7 mouse cellular contexts compared by ENCODE assay signal in the genomic region with DNA sequence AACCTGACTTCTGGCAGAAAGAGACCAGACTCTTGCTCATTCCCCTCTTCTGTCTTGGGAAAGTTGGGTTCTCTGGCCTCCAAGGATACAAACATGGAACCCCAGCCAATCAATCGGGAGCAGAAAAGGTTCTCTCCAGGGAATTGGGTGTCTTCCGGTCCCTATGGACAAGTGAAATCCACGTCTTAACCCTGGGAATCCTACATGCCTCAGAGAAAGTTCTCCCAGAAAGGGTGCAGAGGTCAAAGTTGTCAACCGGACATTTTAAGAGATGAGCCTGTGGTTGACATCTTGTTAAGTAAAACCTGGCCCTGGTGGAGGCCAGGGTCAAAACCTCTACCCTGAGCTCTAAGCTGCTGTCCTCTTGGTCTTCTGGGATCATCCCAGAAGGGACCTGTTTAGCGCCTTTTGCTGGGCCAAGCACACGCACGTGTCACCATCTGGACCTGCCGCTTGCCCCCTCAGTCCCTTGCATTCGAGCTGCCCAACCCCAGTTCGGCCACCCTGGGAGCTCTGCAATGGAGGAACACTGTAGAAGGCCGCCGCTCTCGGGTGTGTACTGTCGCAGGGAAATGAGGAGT. TPM values are rescaled to one million over a fixed set of nuclear protein-coding genes. Genes with fewer than 3 reads are reported as not detected.
A peak's percentile ranks its signal among the peaks of the same experiment; 100 is the strongest.
DNase-seq lines count a peak whose midpoint lies in the region; ATAC-seq and TF ChIP-seq lines count a peak whose summit lies in the region.

No protein-coding gene starts in this region.

- no peaks in the 10 kb centered on the region for H3K4me1 ChIP-seq in ES-Bruce4 (ENCODE audit: control insufficient read depth, insufficient read depth, low read length)
- H3K4me1 ChIP-seq in ES-E14 (ENCODE audit: control insufficient read depth in 2 of 2, insufficient read depth in 2 of 2, low read length in 2 of 2, poor library complexity in 1 of 2) = no peaks in the 10 kb centered on the region; a peak in 1 of 4 replicates
- peaks cover 18% of the 10 kb centered on the region for H3K4me1 ChIP-seq in hindbrain, embryonic 12.5 days
- peaks cover 18% of the 10 kb centered on the region for H3K4me1 ChIP-seq in midbrain, embryonic 12.5 days

- no peak for TF ChIP-seq EP300 in ES-Bruce4 (IDR thresholded peaks at IDR 0.05; ENCODE audit: insufficient read depth, low read depth, low read length)

- TF ChIP-seq POLR2A in ES-Bruce4 (IDR thresholded peaks at IDR 0.05; ENCODE audit: insufficient read depth, low read length) = no peak

- WGBS in hindbrain, embryonic 12.5 days = 14% methylated on average over 14 of the region's 14 CpGs
- WGBS in midbrain, embryonic 12.5 days = 12% methylated on average over 14 of the region's 14 CpGs

- no peaks in the 10 kb centered on the region; the same call in none of the 2 replicates for H3K27me3 ChIP-seq in ES-Bruce4 (ENCODE audit: control insufficient read depth, insufficient read depth, low read length, poor library complexity, severe bottlenecking)
- H3K27me3 ChIP-seq in hindbrain, embryonic 12.5 days = peaks cover 39% of the 10 kb centered on the region
- H3K27me3 ChIP-seq in midbrain, embryonic 12.5 days = peaks cover 38% of the 10 kb centered on the region

- H3K9me3 ChIP-seq in ES-Bruce4 (replicated peaks; ENCODE audit: control insufficient read depth, insufficient read depth, low read length, poor library complexity, severe bottlenecking) (no peaks in the 10 kb centered on the region), ES-E14 (ENCODE audit: control insufficient read depth, insufficient read depth, low read depth, low read length) (no peaks in the 10 kb centered on the region)
- no peaks in the 10 kb centered on the region for H3K9me3 ChIP-seq in hindbrain, embryonic 12.5 days (replicated peaks)
- H3K9me3 ChIP-seq in midbrain, embryonic 12.5 days = no peaks in the 10 kb centered on the region

- ATAC-seq in hindbrain, embryonic 12.5 days (ENCODE audit: low FRiP score) = no peak
- ATAC-seq in midbrain, embryonic 12.5 days (ENCODE audit: low FRiP score, low read depth) = 0 out of 2 replicates have a peak, but pooled peaks have one; percentile 3

- H3K36me3 ChIP-seq in ES-Bruce4 (ENCODE audit: control insufficient read depth, insufficient read depth, low read length, poor library complexity, severe bottlenecking) (no peaks in the 10 kb centered on the region), ES-E14 (ENCODE audit: control insufficient read depth, insufficient read depth, low read length, poor library complexity, severe bottlenecking) (no peaks in the 10 kb centered on the region)
- H3K36me3 ChIP-seq in hindbrain, embryonic 12.5 days = no peaks in the 10 kb centered on the region
- no peaks in the 10 kb centered on the region for H3K36me3 ChIP-seq in midbrain, embryonic 12.5 days

- in situ Hi-C loops in ES-E14 (cut with MboI; ENCODE audit: low sequenced_read_pairs in 2 of 2, unreplicated experiment in 2 of 2) = no loop called here

- intact Hi-C loops in left cerebral cortex, postnatal 14 days (cut with DNase I) = loop anchor here (10.0 kb wide), 2 partner anchors 354 to 846 kb away; no protein-coding TSS in a partner anchor

- H3K4me3 ChIP-seq in ES-Bruce4 (ENCODE audit: low read depth, low read length) (peak overlapping the region; percentile 63), ES-E14 (ENCODE audit: insufficient read depth in 1 of 2, low read depth in 1 of 2, low read length in 2 of 2, poor library complexity in 1 of 2, severe bottlenecking in 1 of 2) (peak overlapping the region; percentile 77 to 84)
- H3K4me3 ChIP-seq in hindbrain, embryonic 12.5 days = peak overlapping the region; percentile 82
- peak overlapping the region; percentile 80 for H3K4me3 ChIP-seq in midbrain, embryonic 12.5 days

- H3K9ac ChIP-seq in ES-Bruce4 (ENCODE audit: low read depth, poor library complexity, severe bottlenecking) (peak overlapping the region; percentile 80), ES-E14 (ENCODE audit: insufficient read depth, low read depth, low read length, poor library complexity, severe bottlenecking) (no peak overlapping the region)
- no peak overlapping the region; the same call in 1 of the 2 replicates for H3K9ac ChIP-seq in hindbrain, embryonic 12.5 days
- H3K9ac ChIP-seq in midbrain, embryonic 12.5 days (replicated peaks) = peak overlapping the region; percentile 68

- H3K4me2 ChIP-seq in hindbrain, embryonic 12.5 days (replicated peaks) = peak overlapping the region; percentile 98
- H3K4me2 ChIP-seq in midbrain, embryonic 12.5 days (replicated peaks) = peak overlapping the region; percentile 99

- H3K27ac ChIP-seq in ES-Bruce4 (ENCODE audit: insufficient read depth, low read length) (no peak overlapping the region), ES-E14 (ENCODE audit: insufficient read depth, low read depth, low read length, poor library complexity, severe bottlenecking) (no peak overlapping the region)
- H3K27ac ChIP-seq in hindbrain, embryonic 12.5 days = no peak overlapping the region
- H3K27ac ChIP-seq in midbrain, embryonic 12.5 days (replicated peaks) = no peak overlapping the region

- DNase-seq in ES-E14 (ENCODE audit: low read depth, low spot score) = no peak
- no peak for DNase-seq in left cerebral cortex, adult 18-20 months (ENCODE audit: low spot score in 2 of 2)
- no peak for DNase-seq in cerebellum, postnatal 4 days (ENCODE audit: low spot score in 2 of 2)
- no peak for DNase-seq in left cerebral cortex, postnatal 14 days (ENCODE audit: low spot score in 2 of 2)

- TF ChIP-seq CTCF in ES-Bruce4 (IDR thresholded peaks at IDR 0.05; ENCODE audit: low read depth, low read length) = no peak

TF ChIP-seq in ES-E14, 5 proteins besides CTCF, POLR2A, EP300 and RAD21:
- TF ChIP-seq HCFC1 (IDR thresholded peaks at IDR 0.05; ENCODE audit: borderline replicate concordance, insufficient read depth, low read length) = no peak
- no peak for TF ChIP-seq CHD2 (IDR thresholded peaks at IDR 0.05; ENCODE audit: low read depth, low read length)
- TF ChIP-seq ZNF384 (IDR thresholded peaks at IDR 0.05; ENCODE audit: low read depth, low read length) = no peak
- TF ChIP-seq ZC3H11A (IDR thresholded peaks at IDR 0.05; ENCODE audit: borderline replicate concordance, low read depth, low read length) = no peak
- TF ChIP-seq MAFK (IDR thresholded peaks at IDR 0.05; ENCODE audit: insufficient read depth, low read depth, low read length) = no peak

RNA-seq across cellular contexts. Expression of a gene that starts 1.9 kb away (rescaled TPM):
- 13.4 and 13.8 TPM in 2 replicates for polyA plus RNA-seq in ES-Bruce4 (2011; ENCODE audit: insufficient read depth, insufficient read length, low read depth, missing spikeins)
- 4.1 and 6.5 TPM in 2 replicates for total RNA-seq in ES-E14 (2012; rRNA removed)
- 30.7 and 33.6 TPM in 2 replicates for polyA plus RNA-seq in hindbrain, embryonic 12.5 days (2016; fragmentation: Nextera tagmentation; extraction: Ambion mirVana)
- 35.9 and 38.8 TPM in 2 replicates for polyA plus RNA-seq in midbrain, embryonic 12.5 days (2016; fragmentation: Nextera tagmentation; extraction: Ambion mirVana)
- 100 to 1,000 TPM; 120 to 129 TPM for total RNA-seq in left cerebral cortex, adult 18-20 months (2021)
- total RNA-seq in left cerebral cortex, postnatal 14 days (2021) = 100 to 1,000 TPM; 142 to 148 TPM

Comparison
In these comparisons a context has a peak if more than half of its experiments do, and no peak if none do; other contexts are left out.
1. H3K9ac ChIP-seq: peak in ES-Bruce4 (single experiment) and midbrain, embryonic 12.5 days (single experiment); none in ES-E14 (single experiment) and hindbrain, embryonic 12.5 days (single experiment).
2. RNA of a gene that starts 1.9 kb away (total RNA-seq): 142 to 148 TPM in left cerebral cortex, postnatal 14 days and 120 to 129 TPM in left cerebral cortex, adult 18-20 months; 4.1 to 6.5 TPM in ES-E14; every median in the first group is over 10 times any median in the second.
3. Peak in every context shown above with its lines, with median percentiles within 50 percentile points of each other: H3K4me3 ChIP-seq.